Mouse (Mus musculus) testis, adult 2 months (tissue): Measurements from ENCODE around the gene Slc7a8.

Experiments
- CTCF ChIP-seq: fragments of 200-500 bp; IDR thresholded peaks from 2 replicates; pipeline ENCODE4 v1.5.1; 2012; ENCODE audit warnings: low read depth, mild to moderate bottlenecking, inconsistent platforms, low read length, moderate library complexity; ENCODE audit not compliant: control insufficient read depth, insufficient read depth, insufficient replicate concordance
- POLR2A ChIP-seq: fragments of 200-500 bp; IDR thresholded peaks from 2 replicates; pipeline ENCODE4 v1.6.1; 2012; ENCODE audit warnings: low read depth, mild to moderate bottlenecking, inconsistent platforms, low read length, moderate library complexity; ENCODE audit not compliant: control insufficient read depth

DNA sequence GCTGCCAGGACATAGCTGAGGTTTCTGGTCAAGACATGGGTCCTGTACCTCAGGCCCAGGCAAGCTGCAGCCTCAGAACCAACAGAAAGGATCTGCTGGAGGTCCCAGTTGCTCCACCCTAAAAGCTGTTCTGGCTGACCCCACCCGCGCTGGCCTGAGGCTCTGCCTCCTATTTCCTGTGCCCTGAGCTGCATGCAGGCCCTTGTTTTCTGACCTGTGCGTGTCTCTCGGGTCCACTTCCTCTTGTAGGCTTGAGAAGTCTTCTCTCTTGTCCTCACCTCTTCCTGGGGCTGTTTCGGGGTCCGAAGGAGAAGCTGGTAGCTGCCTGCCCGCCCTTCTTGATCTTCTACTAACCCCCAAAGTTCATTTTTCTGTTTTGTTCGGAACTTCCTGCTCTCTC lies 68.9 kb downstream of the Slc7a8 start:
- TF ChIP-seq CTCF (no peak), POLR2A (no peak)
